Mouse (Mus musculus): ENCODE data around the gene Gm6034.
A peak's percentile ranks its signal among the peaks of the same experiment; 100 is the strongest.
"Not testable (repeated sequence)": the region's sequence is repeated elsewhere in the genome, so short reads cannot be mapped to it uniquely, and the experiment has no call there.

Gm6034 gene

GRCm38 (mm10) chr17:36023710-36024654 is 18.8 kb upstream of the Gm6034 start:
- peak; percentile 83 for DNase-seq

- no peak for DNase-seq
These were observed 17.6 kb upstream of the Gm6034 start for GRCm38 (mm10) chr17:36025197-36025596.

GRCm38 (mm10) chr17:36025901-36026300 is 16.9 kb upstream of the Gm6034 start:
- DNase-seq: no peak

GRCm38 (mm10) chr17:36027663-36028062 is 15.1 kb upstream of the Gm6034 start:
- DNase-seq: no peak

GRCm38 (mm10) chr17:36028879-36029619 is 13.7 kb upstream of the Gm6034 start:
- no peak for DNase-seq

- DNase-seq: peak; percentile 21
These were observed 12.6 kb upstream of the Gm6034 start for GRCm38 (mm10) chr17:36030046-36030702.

- not testable (repeated sequence) for DNase-seq
These were observed 11.8 kb upstream of the Gm6034 start for GRCm38 (mm10) chr17:36030703-36031582.

- DNase-seq: peak; percentile 89
These were observed 11.0 kb upstream of the Gm6034 start for GRCm38 (mm10) chr17:36031583-36032331.

GRCm38 (mm10) chr17:36032351-36032875 is 10.3 kb upstream of the Gm6034 start, which contains the start of gene H2-T23:
TSS of gene H2-T23 (minus strand) at chr17:36032855.
- peak; percentile 86 for DNase-seq

GRCm38 (mm10) chr17:36034524-36034923 is 8.2 kb upstream of the Gm6034 start:
- not testable (repeated sequence) for DNase-seq

GRCm38 (mm10) chr17:36035010-36035638 is 7.6 kb upstream of the Gm6034 start:
- peak; percentile 79 for DNase-seq

- DNase-seq: not testable (repeated sequence)
These were observed 6.6 kb upstream of the Gm6034 start for GRCm38 (mm10) chr17:36036126-36036525.

GRCm38 (mm10) chr17:36040604-36041003 is 2.2 kb upstream of the Gm6034 start:
- DNase-seq: not testable (repeated sequence)

GRCm38 (mm10) chr17:36042055-36042454 is 706 bp upstream of the Gm6034 start:
- DNase-seq: not testable (repeated sequence)

GRCm38 (mm10) chr17:36043286-36043685 is 525 bp downstream of the Gm6034 start:
- no peak for DNase-seq

GRCm38 (mm10) chr17:36057927-36058326 is 15.2 kb downstream of the Gm6034 start:
- not testable (repeated sequence) for DNase-seq

GRCm38 (mm10) chr17:36058362-36058761 is 15.6 kb downstream of the Gm6034 start, which contains the start of gene Gm11127:
TSS of gene Gm11127 (minus strand) at chr17:36058371.
- DNase-seq: not testable (repeated sequence)

- peak; percentile 94 for DNase-seq
These were observed 18.1 kb downstream of the Gm6034 start for GRCm38 (mm10) chr17:36060829-36061228.

- DNase-seq: not testable (repeated sequence)
These were observed 39.1 kb downstream of the Gm6034 start for GRCm38 (mm10) chr17:36081901-36082300.

All from lung, postnatal 36 days (tissue).